Mouse (Mus musculus): ENCODE measurements around the gene A930018P22Rik.

DNA sequence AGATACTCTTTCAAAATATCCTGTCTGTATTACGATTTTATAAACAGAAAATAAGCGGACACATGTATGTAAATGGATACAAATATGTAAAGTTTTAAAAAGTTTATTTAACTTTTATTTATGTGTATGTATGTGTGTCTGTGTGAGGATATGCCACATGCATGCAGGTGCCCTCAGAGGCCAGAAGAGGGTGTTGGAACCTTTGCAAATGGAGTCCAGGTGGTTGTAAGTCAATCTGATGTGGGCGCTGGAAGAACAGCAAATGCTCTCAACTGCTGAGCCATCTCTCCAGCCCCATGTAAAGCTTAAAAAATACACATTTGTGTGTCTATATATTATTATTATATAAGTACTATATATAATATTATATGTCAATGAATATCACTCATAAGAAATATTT lies 50.9 kb downstream of the A930018P22Rik start:
- TF ChIP-seq HCFC1 (IDR thresholded peaks at IDR 0.05; ENCODE audit: borderline replicate concordance, insufficient read depth, low read length) (no peak), MAFK (IDR thresholded peaks at IDR 0.05; ENCODE audit: insufficient read depth, low read depth, low read length) (no peak), ZNF384 (IDR thresholded peaks at IDR 0.05; ENCODE audit: low read depth, low read length) (no peak), ZC3H11A (IDR thresholded peaks at IDR 0.05; ENCODE audit: borderline replicate concordance, low read depth, low read length) (no peak; the same call in 1 of the 2 replicates)
